In the genomic region with DNA sequence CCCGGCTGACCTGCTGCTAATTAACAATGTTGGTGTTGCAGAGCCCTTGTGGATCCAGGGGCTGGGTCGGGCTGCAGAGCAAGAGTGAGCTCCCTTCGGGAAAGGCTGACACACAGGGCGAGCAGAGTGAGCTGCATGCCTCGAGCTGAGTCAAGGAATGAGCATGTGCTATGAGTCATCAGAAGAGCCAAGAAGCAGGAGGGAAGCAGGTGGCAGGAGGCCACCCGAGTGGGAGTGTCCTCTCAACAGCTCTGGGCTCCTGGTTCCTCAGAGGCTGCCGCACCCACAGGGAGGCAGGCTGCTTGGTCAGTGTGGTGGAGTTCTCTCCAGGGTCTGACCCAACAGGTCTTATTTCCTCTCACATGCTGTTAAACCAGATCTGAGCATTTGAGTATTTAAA, we compare ENCODE assay signal across 8 mouse cellular contexts.
DNase-seq lines count a peak whose midpoint lies in the region; ATAC-seq and TF ChIP-seq lines count a peak whose summit lies in the region.

No protein-coding gene starts in this region.

- H3K4me2 ChIP-seq in kidney, embryonic 16.5 days (replicated peaks; ENCODE audit: low read depth, low read length), result no peak overlapping the region

- H3K27me3 ChIP-seq in kidney, embryonic 16.5 days (ENCODE audit: insufficient read depth, low read length), result no peaks in the 10 kb centered on the region
- H3K27me3 ChIP-seq in kidney, adult 2 months (replicated peaks; ENCODE audit: control insufficient read depth, insufficient read depth, low read length), result no peaks in the 10 kb centered on the region

- no peak overlapping the region for H3K9ac ChIP-seq in kidney, embryonic 16.5 days (replicated peaks; ENCODE audit: low read length)

- intact Hi-C loops in gastrocnemius, postnatal 14 days (cut with DNase I; ENCODE audit: low total_unique reads), result no loop called here

- no peaks in the 10 kb centered on the region; the same call in 1 of the 2 replicates for H3K9me3 ChIP-seq in kidney, embryonic 16.5 days (ENCODE audit: low read length)

- no peak for DNase-seq in kidney, adult 2 months
- DNase-seq in adrenal gland, postnatal 36 days, result peak; percentile 87 to 89
- peak; percentile 66 for DNase-seq in gastrocnemius, postnatal 14 days
- peak; percentile 34 for DNase-seq in kidney, postnatal 10 days
- peak; percentile 54 for DNase-seq in lung, postnatal 14 days
- no peak for DNase-seq in yolk sac, embryonic 10.5 days (ENCODE audit: low spot score)

- ATAC-seq in kidney, embryonic 16.5 days (ENCODE audit: low FRiP score, low TSS enrichment), result peak; percentile 82
- ATAC-seq in erythroblast, adult 5-6 weeks (replicated peaks; ENCODE audit: low FRiP score, poor library complexity, severe bottlenecking), result no peak

- no peak for TF ChIP-seq POLR2A in kidney, adult 2 months (IDR thresholded peaks at IDR 0.05; ENCODE audit: low read depth, low read length)

- WGBS in kidney, embryonic 16.5 days, result 25% methylated on average over 7 of the region's 7 CpGs
- WGBS in kidney, adult 2 months, result 18% methylated on average over 7 of the region's 7 CpGs

- H3K36me3 ChIP-seq in kidney, embryonic 16.5 days (ENCODE audit: insufficient read depth, low read length), result no peaks in the 10 kb centered on the region
- no peaks in the 10 kb centered on the region for H3K36me3 ChIP-seq in kidney, adult 2 months (ENCODE audit: control insufficient read depth, insufficient read depth, low read length)

- H3K27ac ChIP-seq in kidney, embryonic 16.5 days (ENCODE audit: low read length), result no peak overlapping the region
- H3K27ac ChIP-seq in kidney, adult 2 months (ENCODE audit: insufficient read depth, low read depth, low read length), result no peak overlapping the region

- no peaks in the 10 kb centered on the region for H3K4me1 ChIP-seq in kidney, embryonic 16.5 days (ENCODE audit: insufficient read depth, low read length)
- no peaks in the 10 kb centered on the region for H3K4me1 ChIP-seq in kidney, adult 2 months (ENCODE audit: control insufficient read depth, insufficient read depth, low read length)

- H3K4me3 ChIP-seq in kidney, embryonic 16.5 days (ENCODE audit: low read length), result no peak overlapping the region
- H3K4me3 ChIP-seq in kidney, adult 2 months (ENCODE audit: insufficient read depth, low read depth, low read length), result no peak overlapping the region

- TF ChIP-seq CTCF in kidney, adult 2 months (conservative IDR thresholded peaks at IDR 0.05; ENCODE audit: insufficient read depth, insufficient read length, low read depth, low read length), result no peak

Comparison
In these comparisons a context has a peak if more than half of its experiments do, and no peak if none do; other contexts are left out.
1. DNase-seq: peak in adrenal gland, postnatal 36 days (2 of 2), gastrocnemius, postnatal 14 days (single experiment), kidney, postnatal 10 days (single experiment) and lung, postnatal 14 days (single experiment); none in kidney, adult 2 months (single experiment) and yolk sac, embryonic 10.5 days (single experiment).